Mouse (Mus musculus) limb, embryonic 15.5 days (tissue): ENCODE results near the gene Afp. TPM values are rescaled to one million over a fixed set of nuclear protein-coding genes. Genes with fewer than 3 reads are reported as not detected.

ENCODE experiments used
- ATAC-seq: fragments of 200-750 bp; cut with Nextera tagmentation; 2 replicates; pipeline ENCODE4 v1.8.0; 2017; ENCODE audit warnings: low read depth, moderate TSS enrichment; ENCODE audit not compliant: insufficient number of reproducible peaks, low FRiP score, low TSS enrichment
- H3K27ac ChIP-seq: fragments of 300-500 bp; sonication (generic); 2 replicates; pipeline ENCODE4 v1.5.1; 2015; ENCODE audit warnings: moderate library complexity, mild to moderate bottlenecking, inconsistent platforms
- H3K27me3 ChIP-seq: fragments of 300-500 bp; sonication (generic); 2 replicates; pipeline ENCODE4 v1.6.1; 2015; ENCODE audit warnings: inconsistent platforms
- H3K36me3 ChIP-seq: fragments of 300-500 bp; sonication (generic); 2 replicates; pipeline ENCODE4 v1.6.1; 2015; ENCODE audit warnings: inconsistent platforms
- H3K4me1 ChIP-seq: fragments of 300-500 bp; sonication (generic); 2 replicates; pipeline ENCODE4 v1.6.1; 2015; ENCODE audit warnings: inconsistent platforms
- H3K4me2 ChIP-seq: fragments of 300-500 bp; sonication (generic); 2 replicates; pipeline ENCODE4 v1.6.1; 2015; ENCODE audit warnings: mild to moderate bottlenecking, inconsistent platforms
- H3K4me3 ChIP-seq: fragments of 300-500 bp; sonication (generic); 2 replicates; pipeline ENCODE4 v1.5.1; 2015; ENCODE audit warnings: mild to moderate bottlenecking, inconsistent platforms
- H3K9ac ChIP-seq: fragments of 300-500 bp; sonication (generic); 2 replicates; pipeline ENCODE4 v1.6.1; 2015; ENCODE audit warnings: inconsistent platforms
- H3K9me3 ChIP-seq: fragments of 300-500 bp; sonication (generic); 2 replicates; pipeline ENCODE4 v1.6.1; 2016; ENCODE audit warnings: inconsistent platforms
- WGBS: fragments of 180-500 bp; shearing (Covaris S2); methylation state at CpG from one replicate; pipeline ENCODE4 v1.1.7; 2015; 5-methylcytosine and 5-hydroxymethylcytosine counted together
- polyA plus RNA-seq: library from polyadenylated mRNA; unstranded; fragments of >200 nt; fragmentation: Nextera tagmentation; extraction: Ambion mirVana; gene quantifications from 2 replicates; pipeline ENCODE4 v1.2.1, GENCODE M21; 2015

The Afp gene
- polyA plus RNA-seq, 1 experiment from 2014 or later = 26.6 TPM

DNA sequence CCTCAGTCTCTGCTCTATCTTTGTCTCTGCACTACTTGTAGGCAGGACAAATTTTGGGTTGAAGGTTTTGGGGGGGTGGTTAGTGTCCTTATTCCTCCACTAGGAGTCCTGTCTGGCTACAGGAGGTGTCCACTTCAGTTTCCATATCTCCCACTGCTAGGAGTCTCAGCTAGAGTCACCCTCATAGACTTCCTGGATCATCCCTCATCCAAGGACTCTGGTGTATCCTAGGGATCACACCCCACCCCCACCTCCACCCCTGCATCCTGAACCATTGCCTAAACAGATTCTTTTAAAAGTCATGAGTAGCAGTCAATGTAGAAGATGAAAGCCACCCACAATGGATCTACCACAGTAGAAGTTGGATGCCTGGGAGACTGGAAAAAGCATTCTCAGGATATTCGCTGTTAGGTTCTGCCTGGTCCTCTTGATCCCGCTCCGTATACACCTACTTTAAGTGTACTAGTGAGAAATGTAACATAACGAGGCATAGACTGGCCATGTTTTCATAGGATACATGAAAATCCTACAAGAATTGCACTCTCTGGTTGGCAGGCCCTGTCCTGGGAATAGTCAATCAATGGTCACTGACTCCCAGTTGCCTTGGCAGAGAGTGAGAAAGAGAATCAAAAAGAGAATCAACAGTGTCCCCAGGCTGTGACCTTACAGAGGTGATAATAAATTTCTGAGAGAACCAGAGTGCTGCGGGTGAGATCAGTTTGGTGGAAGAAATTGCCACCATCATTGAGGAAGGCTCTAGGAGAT, 19.5 kb downstream of the Afp start:
- H3K27me3 ChIP-seq = no peaks in the 10 kb centered on the region
- no peaks in the 10 kb centered on the region for H3K9me3 ChIP-seq
- H3K9ac ChIP-seq = no peak overlapping the region
- no peaks in the 10 kb centered on the region for H3K4me1 ChIP-seq
- H3K36me3 ChIP-seq = no peaks in the 10 kb centered on the region
- WGBS = 86% methylated on average over 5 of the region's 5 CpGs
- H3K4me3 ChIP-seq = no peak overlapping the region
- H3K4me2 ChIP-seq = no peak overlapping the region
- H3K27ac ChIP-seq = no peak overlapping the region
- no peak for ATAC-seq

DNA sequence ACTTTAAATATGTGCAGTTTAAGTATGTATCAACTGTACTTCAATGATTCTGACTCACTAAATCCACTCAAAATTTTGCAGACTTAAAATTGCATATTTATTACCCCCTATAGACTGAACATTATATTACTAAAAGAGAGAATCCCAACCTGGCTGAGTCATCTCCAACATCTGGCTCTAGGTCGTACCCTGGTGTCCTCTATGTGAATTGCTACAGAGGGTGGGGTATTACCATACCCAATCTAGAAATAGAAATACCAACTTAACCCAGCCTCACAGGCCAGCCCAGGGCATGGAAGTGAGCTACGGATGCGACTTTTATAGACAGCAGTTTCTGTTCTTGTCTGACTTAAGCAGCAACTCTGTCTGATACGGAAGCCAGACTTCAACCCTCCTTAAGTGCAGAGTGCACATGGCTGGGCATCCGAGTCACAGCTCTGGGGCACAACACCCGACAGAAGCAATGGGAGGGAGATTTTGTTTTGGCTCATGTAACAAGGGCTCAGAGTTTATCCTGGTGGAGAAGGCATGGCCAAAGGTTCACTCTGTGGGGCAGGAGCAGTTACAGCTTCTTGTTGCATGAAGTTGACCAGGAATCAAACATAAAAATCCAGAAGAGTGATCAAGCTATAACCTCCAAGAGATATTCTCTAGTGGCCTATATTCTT, 21.9 kb downstream of the Afp start:
- Histone ChIP-seq H3K9ac (no peak overlapping the region), H3K36me3 (no peaks in the 10 kb centered on the region), H3K4me1 (no peaks in the 10 kb centered on the region), H3K4me3 (no peak overlapping the region), H3K9me3 (no peaks in the 10 kb centered on the region), H3K4me2 (no peak overlapping the region), H3K27me3 (no peaks in the 10 kb centered on the region), H3K27ac (no peak overlapping the region)
- WGBS = 80% methylated on average over 6 of the region's 6 CpGs
- no peak for ATAC-seq

DNA sequence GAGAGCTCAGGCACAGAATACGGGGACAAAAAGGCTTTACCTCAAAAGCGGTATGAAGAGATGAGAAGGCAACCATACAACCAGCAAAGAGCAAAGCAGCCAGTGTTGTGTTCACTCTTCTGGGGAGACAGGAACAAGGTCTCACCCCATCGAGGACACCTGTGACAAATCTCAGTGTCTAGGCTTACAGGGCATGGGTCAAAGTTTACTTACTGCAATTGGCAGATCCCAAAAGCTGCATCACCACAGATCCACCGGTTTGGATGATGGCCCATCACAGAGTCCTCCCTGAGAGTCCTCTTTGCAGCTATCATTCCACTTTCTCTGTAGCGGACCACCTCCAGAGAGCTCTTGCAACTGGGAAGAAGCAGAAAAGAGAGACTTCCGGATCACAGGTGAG, 25.0 kb downstream of the Afp start:
- no peaks in the 10 kb centered on the region for H3K27me3 ChIP-seq
- no peaks in the 10 kb centered on the region for H3K4me1 ChIP-seq
- no peak overlapping the region for H3K4me3 ChIP-seq
- 87% methylated on average over 6 of the region's 6 CpGs for WGBS
- H3K9ac ChIP-seq = no peak overlapping the region
- no peak for ATAC-seq
- H3K36me3 ChIP-seq = no peaks in the 10 kb centered on the region
- H3K4me2 ChIP-seq = no peak overlapping the region
- no peaks in the 10 kb centered on the region for H3K9me3 ChIP-seq
- no peak overlapping the region for H3K27ac ChIP-seq

DNA sequence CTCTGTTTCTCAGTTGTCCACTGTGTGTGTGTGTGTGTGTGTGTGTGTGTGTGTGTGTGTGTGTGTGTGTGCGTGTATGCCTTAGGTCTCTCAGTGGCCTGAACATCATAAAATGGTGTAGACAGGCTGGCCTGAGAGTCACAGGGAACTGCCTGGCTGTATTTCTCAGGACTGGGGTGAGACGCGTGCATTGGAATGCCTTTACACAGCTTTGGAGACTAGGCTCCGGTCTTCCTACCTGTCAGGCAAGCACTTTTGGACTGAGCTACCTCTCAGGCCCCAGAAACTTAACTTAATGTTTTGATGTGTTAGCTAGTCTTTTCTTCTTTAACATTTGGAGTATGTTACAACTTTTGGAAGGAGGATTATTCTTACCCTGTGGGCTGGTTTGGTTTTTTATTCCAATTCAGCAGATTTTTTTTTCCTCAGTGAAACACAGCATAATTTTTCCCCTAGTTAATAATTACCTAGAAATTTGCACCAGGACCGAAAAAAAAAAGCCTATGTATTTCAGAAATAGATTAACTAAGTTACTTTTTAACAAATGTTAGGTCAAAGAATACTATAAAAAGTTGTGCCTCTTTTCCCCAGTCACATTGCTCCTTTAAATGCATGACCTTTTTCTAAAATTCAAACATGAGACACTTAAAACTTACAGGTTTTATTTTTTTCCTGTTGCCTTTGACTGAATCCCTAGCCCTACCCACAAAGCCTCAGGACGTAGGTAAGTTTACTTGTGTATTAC, 28.0 kb downstream of the Afp start, which contains the start of gene Afm:
TSS of gene Afm (plus strand) at position 577 of the 745 bp plus-strand sequence.
- Histone ChIP-seq H3K9me3 (no peaks in the 10 kb centered on the region), H3K4me3 (no peak within 1 kb of the TSS), H3K27me3 (no peaks in the 10 kb centered on the region), H3K9ac (no peak within 1 kb of the TSS), H3K4me1 (no peaks in the 10 kb centered on the region), H3K36me3 (no peaks in the 10 kb centered on the region), H3K27ac (no peak within 1 kb of the TSS), H3K4me2 (no peak within 1 kb of the TSS)
- 76% methylated on average over 6 of the region's 6 CpGs for WGBS
- ATAC-seq = no peak

DNA sequence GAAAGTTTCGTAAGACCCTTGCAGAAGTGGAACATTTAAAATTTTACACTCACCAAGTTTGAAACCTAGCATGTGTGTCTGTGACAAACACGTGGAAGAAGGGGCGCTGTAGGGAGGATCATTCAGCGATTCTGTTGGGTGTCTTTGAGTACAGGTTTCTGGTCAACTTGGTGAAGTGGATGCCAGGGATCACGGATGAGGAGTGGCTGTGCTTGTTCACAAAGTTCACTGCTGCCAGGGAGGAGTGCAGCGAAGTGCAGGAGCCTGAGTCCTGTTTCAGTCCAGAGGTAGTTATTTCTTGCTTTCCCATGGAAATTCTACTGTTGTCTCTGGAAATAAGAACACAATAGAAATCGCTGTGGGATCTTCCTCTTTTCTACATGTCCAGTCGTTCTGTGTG, 60.7 kb downstream of the Afp start:
- H3K4me3 ChIP-seq = no peak overlapping the region
- no peak overlapping the region for H3K4me2 ChIP-seq
- no peaks in the 10 kb centered on the region for H3K27me3 ChIP-seq
- H3K36me3 ChIP-seq = no peaks in the 10 kb centered on the region
- H3K4me1 ChIP-seq = no peaks in the 10 kb centered on the region
- no peak overlapping the region for H3K9ac ChIP-seq
- H3K9me3 ChIP-seq = no peaks in the 10 kb centered on the region
- H3K27ac ChIP-seq = no peak overlapping the region
- no peak for ATAC-seq
- WGBS = 83% methylated on average over 8 of the region's 8 CpGs

DNA sequence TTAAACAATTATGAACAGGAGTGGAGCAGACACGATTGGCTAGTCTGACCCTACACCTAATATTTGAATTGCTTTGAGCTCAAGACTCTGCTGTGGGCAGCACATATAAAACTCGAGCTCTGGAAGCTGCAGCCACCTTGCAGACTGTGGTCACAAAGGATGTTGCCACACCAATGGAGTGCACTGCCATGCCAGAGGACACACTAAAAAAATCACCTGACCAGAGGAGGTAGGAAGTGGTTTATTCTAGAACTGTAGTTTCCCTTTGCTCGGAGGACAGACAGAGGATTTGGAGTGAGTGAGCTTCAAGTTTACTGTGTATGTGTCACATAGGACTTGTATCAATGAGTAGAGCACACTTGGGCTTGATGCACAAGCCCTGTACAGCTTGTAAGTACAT, 65.5 kb downstream of the Afp start:
- Histone ChIP-seq H3K27ac (no peak overlapping the region), H3K9me3 (no peaks in the 10 kb centered on the region), H3K27me3 (no peaks in the 10 kb centered on the region), H3K4me1 (no peaks in the 10 kb centered on the region), H3K4me2 (no peak overlapping the region), H3K9ac (no peak overlapping the region), H3K36me3 (no peaks in the 10 kb centered on the region), H3K4me3 (no peak overlapping the region)
- WGBS = 70% methylated on average over 3 of the region's 3 CpGs
- no peak for ATAC-seq

Other genes with a start within 250 kb of the Afp start
- 20.6 and 23.1 TPM in 2 replicates for gene Ankrd17, start 124.2 kb upstream of the Afp start, polyA plus RNA-seq
- gene Gm9958, start 123.5 kb upstream of the Afp start, polyA plus RNA-seq = 5.6 TPM in 2 replicates
- 2.5 and 12.6 TPM in 2 replicates for gene Alb, start 29.8 kb upstream of the Afp start, polyA plus RNA-seq
- gene Afm, start 28.2 kb downstream of the Afp start, polyA plus RNA-seq = 0.09 TPM in 1 of 2 replicates, not detected in the other
- 0.14 TPM in 1 of 2 replicates, not detected in the other for gene 5830473C10Rik, start 70.4 kb downstream of the Afp start, polyA plus RNA-seq
- gene Rassf6, start 149.9 kb downstream of the Afp start, polyA plus RNA-seq = 3.7 and 3.9 TPM in 2 replicates